Mouse (Mus musculus) ES-E14 (cell line): Measurements from ENCODE around the gene Cxcl12.

Experiments
- MAFK ChIP-seq: IDR thresholded peaks from 2 replicates; pipeline ENCODE4 v1.6.1; 2014; ENCODE audit warnings: mild to moderate bottlenecking, low read depth, low read length, inconsistent platforms; ENCODE audit not compliant: insufficient read depth
- ZC3H11A ChIP-seq: IDR thresholded peaks from 2 replicates; pipeline ENCODE4 v1.6.1; 2012; ENCODE audit warnings: low read depth, mild to moderate bottlenecking, inconsistent platforms, low read length, borderline replicate concordance
- ZNF384 ChIP-seq: IDR thresholded peaks from 2 replicates; pipeline ENCODE4 v1.6.1; 2012; ENCODE audit warnings: low read depth, low read length, inconsistent platforms

GRCm38 (mm10) chr6:117180303-117180702 is 12.0 kb downstream of the Cxcl12 start:
- TF ChIP-seq MAFK: no peak
- TF ChIP-seq ZC3H11A: no peak
- no peak for TF ChIP-seq ZNF384
